Mouse (Mus musculus): ENCODE data around the gene 2310079G19Rik. TPM values are rescaled to one million over a fixed set of nuclear protein-coding genes. Genes with fewer than 3 reads are reported as not detected.

2310079G19Rik gene
- total RNA-seq, 2 experiments from 2014 or later: not detected

Other genes with a start within 250 kb of the 2310079G19Rik start
- gene Cldn17, start 120.7 kb downstream of the 2310079G19Rik start, total RNA-seq (2021): not detected
- gene Cldn8, start 64.5 kb downstream of the 2310079G19Rik start, total RNA-seq (2021): not detected
- gene Krtap24-1, start 15.4 kb downstream of the 2310079G19Rik start, total RNA-seq (2021): not detected
- gene Krtap26-1, start 20.1 kb upstream of the 2310079G19Rik start, total RNA-seq (2021): not detected
- not detected for gene Krtap27-1, start 44.0 kb upstream of the 2310079G19Rik start, total RNA-seq (2021)
- not detected for gene 2310061N02Rik, start 80.3 kb upstream of the 2310079G19Rik start, total RNA-seq (2021)
- not detected for gene Krtap13-1, start 101.2 kb upstream of the 2310079G19Rik start, total RNA-seq (2021)
- not detected for gene Krtap13, start 124.0 kb upstream of the 2310079G19Rik start, total RNA-seq (2021)
- gene 2310034C09Rik, start 131.2 kb upstream of the 2310079G19Rik start, total RNA-seq (2021): not detected
- gene 2310057N15Rik, start 146.5 kb upstream of the 2310079G19Rik start, total RNA-seq (2021): not detected
- not detected for gene Gm5965, start 150.2 kb upstream of the 2310079G19Rik start, total RNA-seq (2021)
- gene Gm20741, start 184.6 kb upstream of the 2310079G19Rik start, total RNA-seq (2021): not detected
- not detected for gene Krtap15, start 192.5 kb upstream of the 2310079G19Rik start, total RNA-seq (2021)
- gene Krtap14, start 198.5 kb upstream of the 2310079G19Rik start, total RNA-seq (2021): not detected
- gene Krtap19-1, start 241.7 kb upstream of the 2310079G19Rik start, total RNA-seq (2021): not detected
- not detected for gene Krtap19-2, start 246.6 kb upstream of the 2310079G19Rik start, total RNA-seq (2021)